Mouse (Mus musculus) forebrain, embryonic 14.5 days (tissue): ENCODE results near the gene 9130019O22Rik. TPM values are rescaled to one million over a fixed set of nuclear protein-coding genes. Genes with fewer than 3 reads are reported as not detected.
"Not testable (repeated sequence)": the region's sequence is repeated elsewhere in the genome, so short reads cannot be mapped to it uniquely, and the experiment has no call there.

Experiments
- ATAC-seq: fragments of 200-750 bp; cut with Nextera tagmentation; 2 replicates; pipeline ENCODE4 v1.8.0; 2017; ENCODE audit warnings: mild to moderate bottlenecking, moderate library complexity
- DNase-seq: peaks from one replicate; pipeline ENCODE4 v3.0.0-alpha.2; 2015; ENCODE audit warnings: low spot score
- H3K27ac ChIP-seq: fragments of 300-500 bp; sonication (generic); 2 replicates; pipeline ENCODE4 v1.5.1; 2014; ENCODE audit warnings: low read depth, mild to moderate bottlenecking, control low read depth, low read length, moderate library complexity
- H3K27me3 ChIP-seq: fragments of 300-500 bp; sonication (generic); replicated peaks from 2 replicates; pipeline ENCODE4 v1.6.1; 2014; ENCODE audit warnings: low read length, control low read depth, mixed read lengths; ENCODE audit not compliant: control insufficient read depth, insufficient read depth
- H3K36me3 ChIP-seq: fragments of 300-500 bp; sonication (generic); 2 replicates; pipeline ENCODE4 v1.6.1; 2014; ENCODE audit warnings: low read length, control low read depth; ENCODE audit not compliant: control insufficient read depth, insufficient read depth
- H3K4me1 ChIP-seq: fragments of 300-500 bp; sonication (generic); 2 replicates; pipeline ENCODE4 v1.6.1; 2014; ENCODE audit warnings: antibody characterized with exemption, low read length, control low read depth; ENCODE audit not compliant: control insufficient read depth, insufficient read depth
- H3K4me2 ChIP-seq: fragments of 300-500 bp; sonication (generic); 2 replicates; pipeline ENCODE4 v1.6.1; 2014; ENCODE audit warnings: mild to moderate bottlenecking, control low read depth, low read length
- H3K4me3 ChIP-seq: fragments of 300-500 bp; sonication (generic); 2 replicates; pipeline ENCODE4 v1.5.1; 2014; ENCODE audit warnings: low read depth, low read length, control low read depth
- H3K9ac ChIP-seq: fragments of 300-500 bp; sonication (generic); 2 replicates; pipeline ENCODE4 v1.6.1; 2014; ENCODE audit warnings: mild to moderate bottlenecking, low read length, control low read depth, moderate library complexity
- H3K9me3 ChIP-seq: fragments of 300-500 bp; sonication (generic); replicated peaks from 2 replicates; pipeline ENCODE4 v1.6.1; 2016; ENCODE audit warnings: low read length, control low read depth, mixed read lengths; ENCODE audit not compliant: control insufficient read depth
- WGBS: fragments of 180-500 bp; shearing (Covaris S2); extraction: QIAGEN DNeasy Blood & Tissue Kit; methylation state at CpG from one replicate; pipeline ENCODE4 v1.1.7; 2014; 5-methylcytosine and 5-hydroxymethylcytosine counted together
- polyA plus RNA-seq: library from polyadenylated mRNA; unstranded; fragments of >200 nt; fragmentation: Nextera tagmentation; extraction: Ambion mirVana; gene quantifications from 2 replicates; pipeline ENCODE4 v1.2.1, GENCODE M21; 2014

Gene 9130019O22Rik
- polyA plus RNA-seq, 1 experiment from 2014 or later = 6.6 TPM

DNA sequence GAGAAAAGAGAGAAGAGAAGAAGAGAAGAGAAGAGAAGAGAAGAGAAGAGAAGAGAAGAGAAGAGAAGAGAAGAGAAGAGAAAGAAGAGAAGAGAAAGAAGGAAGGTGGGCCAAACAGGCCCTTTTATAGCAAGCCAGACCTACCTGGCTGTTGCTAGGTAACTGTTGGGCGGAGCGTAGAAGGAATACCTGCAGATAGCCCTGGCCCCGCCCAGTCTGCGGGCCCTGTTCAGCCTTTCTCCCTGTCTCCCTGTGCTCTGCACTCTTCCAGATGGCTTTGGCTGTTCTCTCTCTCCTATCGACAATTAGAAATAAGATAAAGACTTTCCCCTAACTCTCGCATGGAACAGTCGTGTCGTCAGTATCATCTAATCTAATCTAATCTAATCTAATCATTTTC, 40.3 kb downstream of the 9130019O22Rik start:
- peak overlapping the region; percentile 68 for H3K4me2 ChIP-seq
- 8% methylated on average over 8 of the region's 8 CpGs for WGBS
- no peaks in the 10 kb centered on the region for H3K9me3 ChIP-seq
- no peak overlapping the region for H3K27ac ChIP-seq
- no peak for DNase-seq
- no peak overlapping the region for H3K9ac ChIP-seq
- 0 out of 2 replicates have a peak, but pooled peaks cover 6% of the 10 kb centered on the region for H3K4me1 ChIP-seq
- H3K36me3 ChIP-seq = peaks cover 17% of the 10 kb centered on the region
- no peak for ATAC-seq
- H3K27me3 ChIP-seq = no peaks in the 10 kb centered on the region
- peak overlapping the region; percentile 90; the same call in 1 of the 2 replicates for H3K4me3 ChIP-seq

DNA sequence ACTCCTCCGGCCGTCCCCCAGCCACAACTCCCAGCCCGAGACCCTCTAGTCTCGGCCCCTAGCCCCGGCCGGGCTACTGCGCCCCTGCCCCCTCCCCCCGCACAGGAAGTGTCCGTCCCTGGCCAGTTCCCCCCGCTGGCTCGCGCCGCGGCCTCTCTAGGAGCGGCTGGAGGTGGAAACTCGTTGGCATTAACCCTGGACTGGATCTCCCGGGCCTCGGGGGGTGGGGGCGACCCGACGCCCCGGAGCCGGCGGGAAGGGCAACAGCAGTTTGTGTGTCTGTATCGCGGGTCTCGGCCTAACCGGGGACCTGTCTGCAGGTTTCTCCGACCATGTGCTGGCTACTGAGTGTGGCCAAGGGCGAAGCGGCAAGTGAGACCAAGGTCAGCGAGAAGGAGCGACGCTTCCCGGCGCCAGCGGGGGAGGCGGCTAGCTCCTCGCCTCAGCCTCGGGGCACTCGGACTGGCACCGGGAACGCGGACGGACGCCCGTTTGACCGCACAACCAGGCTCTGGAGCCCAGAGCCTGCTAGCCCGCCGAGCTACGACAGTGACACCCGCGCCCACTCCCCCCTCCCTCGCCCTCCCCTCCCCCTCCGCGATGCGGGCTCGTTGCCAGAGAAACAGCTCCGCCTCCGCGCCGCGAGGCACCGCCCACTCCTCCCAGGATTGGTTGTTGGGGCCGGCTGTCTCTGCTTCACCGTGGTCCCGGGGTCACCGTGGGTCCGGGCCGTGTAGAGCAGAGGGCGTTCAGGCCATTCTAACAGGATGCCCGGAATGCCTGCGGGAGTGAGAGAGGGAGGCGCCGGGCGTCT, 41.2 kb downstream of the 9130019O22Rik start, which contains the start of gene Zfp768:
Gene Zfp768, minus strand, starts transcription at position 78 of the 814 bp plus-strand sequence.
- Histone ChIP-seq H3K4me3 (peak within 1 kb of the TSS; percentile 90), H3K27ac (peak within 1 kb of the TSS; percentile 86), H3K9ac (peak within 1 kb of the TSS; percentile 93), H3K9me3 (no peaks in the 10 kb centered on the region), H3K36me3 (peaks cover 17% of the 10 kb centered on the region), H3K4me1 (0 out of 2 replicates have a peak, but pooled peaks cover 6% of the 10 kb centered on the region), H3K4me2 (peak within 1 kb of the TSS; percentile 68), H3K27me3 (no peaks in the 10 kb centered on the region)
- WGBS = under 1% methylated on average over 63 of the region's 76 CpGs
- ATAC-seq = peak; percentile 92
- peak; percentile 91 for DNase-seq

DNA sequence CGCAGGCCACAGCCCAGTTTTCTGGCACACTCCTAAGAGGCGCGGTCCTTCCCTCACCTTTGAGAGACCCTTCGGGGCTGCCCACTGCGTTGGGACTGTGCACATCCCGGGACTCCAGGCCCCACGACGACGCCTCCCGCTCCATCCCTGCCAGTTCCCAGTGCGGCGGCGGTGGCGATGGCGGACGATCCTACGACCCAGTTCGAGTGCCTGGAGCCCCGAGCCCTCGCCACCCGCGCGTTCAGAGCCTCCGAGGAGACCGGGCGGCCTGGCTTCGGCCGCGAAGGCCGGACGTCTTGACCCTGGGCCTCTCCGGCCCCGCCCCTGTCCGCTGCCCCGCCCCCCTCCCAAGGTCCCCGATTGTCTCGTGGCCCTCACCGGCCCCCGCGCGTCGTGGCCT, 41.9 kb downstream of the 9130019O22Rik start:
- under 1% methylated on average over 41 of the region's 42 CpGs for WGBS
- Histone ChIP-seq H3K27ac (peak overlapping the region; percentile 86), H3K4me1 (0 out of 2 replicates have a peak, but pooled peaks cover 6% of the 10 kb centered on the region), H3K4me2 (peak overlapping the region; percentile 68), H3K36me3 (peaks cover 17% of the 10 kb centered on the region), H3K27me3 (no peaks in the 10 kb centered on the region), H3K4me3 (peak overlapping the region; percentile 90), H3K9ac (peak overlapping the region; percentile 93), H3K9me3 (no peaks in the 10 kb centered on the region)
- DNase-seq (peak; percentile 31), ATAC-seq (peak; percentile 35)

DNA sequence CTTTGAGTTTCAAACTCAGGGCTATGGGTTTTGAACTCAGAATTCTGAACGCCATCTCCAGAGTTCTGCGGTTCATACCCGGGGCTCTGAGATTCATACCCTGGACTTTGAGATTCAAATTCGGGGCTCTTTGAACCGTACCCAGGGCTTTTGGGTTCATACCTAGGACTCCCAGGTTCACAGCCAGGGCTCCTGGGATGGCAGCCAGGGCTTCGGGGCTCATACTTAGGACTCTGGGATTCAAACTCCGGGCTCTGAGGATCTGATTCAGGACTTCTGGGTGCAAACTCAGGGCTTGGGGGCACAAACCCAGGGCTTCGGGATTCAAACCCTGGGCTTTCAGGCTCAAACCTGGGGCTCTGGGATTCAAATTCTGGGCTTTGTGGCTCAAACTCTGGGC, 42.6 kb downstream of the 9130019O22Rik start:
- Histone ChIP-seq H3K27me3 (no peaks in the 10 kb centered on the region), H3K27ac (no peak overlapping the region), H3K9me3 (no peaks in the 10 kb centered on the region), H3K4me3 (peak overlapping the region; percentile 90), H3K4me1 (0 out of 2 replicates have a peak, but pooled peaks cover 6% of the 10 kb centered on the region), H3K9ac (peak overlapping the region; percentile 93), H3K4me2 (peak overlapping the region; percentile 68), H3K36me3 (peaks cover 17% of the 10 kb centered on the region)
- no peak for ATAC-seq
- 94% methylated on average over 8 of the region's 8 CpGs for WGBS
- DNase-seq = no peak

DNA sequence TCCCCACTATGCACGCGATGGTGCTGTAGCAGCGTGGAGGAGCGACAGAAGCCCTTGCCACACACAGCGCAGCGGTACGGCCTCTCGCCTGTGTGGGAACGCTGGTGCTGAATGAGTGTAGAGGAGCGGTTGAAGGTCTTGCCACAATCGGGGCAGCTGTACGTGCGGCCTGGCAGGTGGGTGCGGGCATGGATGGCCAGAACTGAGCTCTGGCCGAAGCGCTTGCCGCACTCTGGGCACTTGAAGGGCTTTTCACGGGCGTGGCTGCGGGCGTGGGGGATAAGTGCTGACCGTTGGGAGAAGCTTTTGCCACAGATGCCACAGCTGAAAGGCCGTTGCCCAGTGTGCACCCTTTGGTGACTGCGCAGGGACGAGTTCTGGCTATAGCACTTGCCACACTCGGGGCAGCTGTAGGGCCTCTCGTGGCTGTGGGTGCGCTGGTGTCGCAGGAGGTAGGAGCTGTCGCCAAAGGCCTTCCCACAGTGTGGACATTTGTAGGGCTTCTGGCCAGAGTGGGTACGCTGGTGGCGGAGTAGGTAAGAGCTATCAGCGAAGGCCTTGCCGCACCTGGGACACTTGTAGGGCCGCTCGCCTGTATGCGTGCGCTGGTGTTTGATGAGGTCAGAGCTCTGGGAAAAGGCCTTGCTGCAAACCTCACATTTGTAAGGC, 43.5 kb downstream of the 9130019O22Rik start:
- H3K27me3 ChIP-seq = no peaks in the 10 kb centered on the region
- H3K9me3 ChIP-seq = no peaks in the 10 kb centered on the region
- DNase-seq (no peak), ATAC-seq (no peak)
- no peak overlapping the region for H3K27ac ChIP-seq
- WGBS = 92% methylated on average over 38 of the region's 38 CpGs
- peaks cover 17% of the 10 kb centered on the region for H3K36me3 ChIP-seq
- no peak overlapping the region for H3K4me2 ChIP-seq
- H3K4me3 ChIP-seq = no peak overlapping the region
- H3K4me1 ChIP-seq = 0 out of 2 replicates have a peak, but pooled peaks cover 6% of the 10 kb centered on the region
- no peak overlapping the region for H3K9ac ChIP-seq

DNA sequence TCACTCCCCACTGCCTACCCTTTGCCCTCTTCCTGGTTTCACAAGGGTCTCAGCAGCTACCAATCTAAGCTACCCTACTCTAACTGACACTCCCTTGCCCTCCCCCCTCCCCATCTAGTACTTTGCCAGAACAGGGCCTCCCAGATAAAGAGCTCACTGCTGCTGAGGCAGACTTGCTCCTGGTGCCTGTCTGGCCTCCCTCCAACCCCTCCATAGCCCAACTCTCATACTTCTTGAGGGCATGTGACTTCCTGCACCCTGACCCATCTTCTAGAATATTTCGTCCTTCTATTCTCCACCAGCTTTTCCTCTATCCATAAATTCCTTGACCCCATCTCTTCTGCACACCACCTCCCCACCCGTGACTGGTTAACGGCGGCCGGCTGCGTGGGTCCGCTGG, 44.1 kb downstream of the 9130019O22Rik start:
- no peaks in the 10 kb centered on the region for H3K27me3 ChIP-seq
- H3K4me1 ChIP-seq = 0 out of 2 replicates have a peak, but pooled peaks cover 6% of the 10 kb centered on the region
- 97% methylated on average over 7 of the region's 7 CpGs for WGBS
- H3K9ac ChIP-seq = no peak overlapping the region
- H3K4me2 ChIP-seq = no peak overlapping the region
- no peak overlapping the region for H3K4me3 ChIP-seq
- no peak overlapping the region for H3K27ac ChIP-seq
- no peaks in the 10 kb centered on the region for H3K9me3 ChIP-seq
- no peak for ATAC-seq
- DNase-seq = no peak
- peaks cover 17% of the 10 kb centered on the region for H3K36me3 ChIP-seq

DNA sequence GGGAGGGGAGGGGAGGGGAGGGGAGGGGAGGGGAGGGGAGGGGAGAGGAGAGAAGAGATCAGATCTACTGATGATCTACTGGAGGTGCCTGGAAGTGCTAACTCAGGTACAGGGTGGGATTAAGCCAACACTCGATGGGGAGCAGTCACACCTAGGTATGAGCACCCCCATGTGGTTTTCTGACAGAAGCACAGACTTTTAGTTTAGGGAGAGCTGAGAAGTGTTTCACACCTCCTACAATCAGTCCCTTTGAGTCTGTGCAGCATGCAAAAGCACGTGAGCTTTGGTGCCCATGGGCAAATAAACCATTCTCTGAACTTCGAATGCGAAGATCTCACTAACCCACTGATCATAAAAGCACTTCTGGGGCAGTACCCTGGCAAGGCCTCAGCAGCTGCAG, 44.6 kb downstream of the 9130019O22Rik start:
- no peak for ATAC-seq
- Histone ChIP-seq H3K4me2 (no peak overlapping the region), H3K27ac (no peak overlapping the region), H3K9ac (no peak overlapping the region), H3K9me3 (no peaks in the 10 kb centered on the region), H3K4me1 (0 out of 2 replicates have a peak, but pooled peaks cover 6% of the 10 kb centered on the region), H3K27me3 (no peaks in the 10 kb centered on the region), H3K4me3 (no peak overlapping the region), H3K36me3 (peaks cover 17% of the 10 kb centered on the region)
- peak; percentile 24 for DNase-seq
- 63% methylated on average over 4 of the region's 4 CpGs for WGBS

DNA sequence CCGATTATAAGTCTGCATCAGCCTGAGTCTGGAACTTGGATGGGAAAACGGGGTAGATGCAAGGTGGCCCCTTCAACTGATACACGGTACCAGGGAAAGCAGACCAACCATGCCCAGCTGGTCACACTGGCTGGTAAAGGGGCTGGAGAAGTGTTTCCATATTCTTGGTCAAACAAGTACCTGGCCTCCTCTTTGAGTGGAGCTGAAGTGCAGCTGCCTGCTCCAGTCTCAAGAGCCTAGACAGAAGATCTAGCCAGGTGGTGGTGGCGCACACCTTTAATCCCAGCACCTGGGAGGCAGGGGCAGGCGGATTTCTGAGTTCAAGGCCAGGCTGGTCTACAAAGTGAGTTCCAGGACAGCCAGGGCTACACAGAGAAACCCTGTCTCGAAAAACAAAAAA, 45.1 kb downstream of the 9130019O22Rik start:
- H3K4me1 ChIP-seq, H3K9ac ChIP-seq, H3K27ac ChIP-seq, DNase-seq, H3K4me3 ChIP-seq, H3K27me3 ChIP-seq, H3K9me3 ChIP-seq, H3K4me2 ChIP-seq, ATAC-seq: not testable (repeated sequence)
- peaks cover 17% of the 10 kb centered on the region for H3K36me3 ChIP-seq
- 94% methylated on average over 6 of the region's 6 CpGs for WGBS
